Mouse (Mus musculus): ENCODE results near the gene Fam210b. TPM values are rescaled to one million over a fixed set of nuclear protein-coding genes. Genes with fewer than 3 reads are reported as not detected.

Gene Fam210b
- total RNA-seq, 2 experiments from 2014 or later = 10.9 to 12.1 TPM

DNA sequence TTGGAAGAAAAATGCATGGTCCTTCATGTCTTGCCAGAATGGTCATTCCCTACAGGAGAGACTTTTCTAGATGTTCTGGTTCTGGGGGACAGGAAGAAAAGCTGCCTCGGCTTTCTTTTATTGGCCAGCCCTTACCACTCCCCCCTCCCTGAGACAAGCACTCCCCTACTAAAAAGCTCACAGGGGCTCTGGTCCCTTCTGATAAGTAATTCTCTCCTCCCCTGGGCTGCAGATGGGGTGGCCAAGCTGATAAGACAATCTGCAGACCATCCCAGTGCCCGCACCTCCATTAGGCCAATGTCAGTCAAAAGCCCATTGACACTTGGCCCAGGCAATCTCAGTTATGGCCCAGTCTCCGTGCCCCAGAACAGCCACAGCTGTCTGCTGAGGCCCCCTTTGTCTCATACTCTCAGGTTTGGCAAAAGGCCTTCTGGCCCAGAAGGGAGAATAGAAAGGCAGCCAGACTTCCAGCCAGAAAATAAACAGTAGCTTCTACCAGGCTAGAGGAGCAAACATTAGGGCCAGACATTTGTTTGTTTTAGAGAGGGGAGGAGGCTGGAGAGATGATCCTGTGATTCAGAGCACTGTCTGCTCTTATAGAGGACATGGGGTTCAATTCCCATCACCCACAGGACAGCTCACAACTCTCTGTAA lies 3.1 kb downstream of the Fam210b start:
- intact Hi-C loops (cut with DNase I) = no loop called here
- no peak for DNase-seq (ENCODE audit: low spot score in 2 of 2)

- DNase-seq (ENCODE audit: low spot score in 2 of 2) = no peak
- intact Hi-C loops (cut with DNase I) = no loop called here
These were observed 4.4 kb downstream of the Fam210b start for GRCm38 (mm10) chr2:172349776-172350175.

GRCm38 (mm10) chr2:172350773-172351172 lies 5.4 kb downstream of the Fam210b start:
- intact Hi-C loops (cut with DNase I) = no loop called here
- DNase-seq (ENCODE audit: low spot score in 2 of 2) = no peak

GRCm38 (mm10) chr2:172353218-172353617 lies 7.9 kb downstream of the Fam210b start:
- intact Hi-C loops (cut with DNase I) = no loop called here
- no peak for DNase-seq (ENCODE audit: low spot score in 2 of 2)

GRCm38 (mm10) chr2:172354761-172355160 lies 9.4 kb downstream of the Fam210b start:
- no peak for DNase-seq (ENCODE audit: low spot score in 2 of 2)
- intact Hi-C loops (cut with DNase I) = no loop called here

- intact Hi-C loops (cut with DNase I) = no loop called here
- no peak for DNase-seq (ENCODE audit: low spot score in 2 of 2)
These were observed 10.5 kb downstream of the Fam210b start for GRCm38 (mm10) chr2:172355833-172356232.

- no peak for DNase-seq (ENCODE audit: low spot score in 2 of 2)
- intact Hi-C loops (cut with DNase I) = no loop called here
These were observed 17.8 kb downstream of the Fam210b start for GRCm38 (mm10) chr2:172363176-172363575.

GRCm38 (mm10) chr2:172370411-172371223 lies 25.3 kb downstream of the Fam210b start, which contains the start of the genes Aurka and Cstf1:
Gene Aurka, minus strand, starts transcription at chr2:172370535.
Gene Cstf1, plus strand, starts transcription at chr2:172370681.
- DNase-seq (ENCODE audit: low spot score in 2 of 2) = peak; percentile 97 to 98
- intact Hi-C loops (cut with DNase I) = loop anchor here (5.0 kb wide), 1 partner anchor 72 kb away; the partner anchor contains the start of gene Rtf2

- no peak for DNase-seq (ENCODE audit: low spot score in 2 of 2)
- intact Hi-C loops (cut with DNase I) = loop anchor here (5.0 kb wide), 1 partner anchor 71 kb away; the partner anchor contains the start of gene Rtf2
These were observed 25.9 kb downstream of the Fam210b start for GRCm38 (mm10) chr2:172371258-172371657.

DNA sequence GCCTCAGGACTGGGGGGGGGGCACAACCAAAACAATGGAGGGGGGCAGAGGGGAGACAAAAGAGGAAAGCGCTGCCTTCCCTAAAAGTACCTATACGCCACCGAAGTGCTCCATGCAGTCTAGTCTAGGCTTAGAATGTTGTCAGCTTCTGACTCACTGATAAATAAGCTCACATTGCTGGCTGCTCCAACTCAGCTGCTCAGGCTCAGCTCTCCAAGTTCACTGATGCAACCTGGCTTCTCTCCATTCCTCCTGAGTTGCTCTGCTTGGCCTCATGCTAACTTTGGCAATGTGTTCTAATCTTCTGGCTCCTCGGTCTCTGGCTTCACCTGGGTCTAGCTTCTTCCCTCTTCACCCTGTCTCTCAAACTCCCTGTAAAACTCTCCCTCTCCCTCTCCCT lies 31.2 kb downstream of the Fam210b start:
- intact Hi-C loops (cut with DNase I) = no loop called here
- DNase-seq (ENCODE audit: low spot score in 2 of 2) = no peak

DNA sequence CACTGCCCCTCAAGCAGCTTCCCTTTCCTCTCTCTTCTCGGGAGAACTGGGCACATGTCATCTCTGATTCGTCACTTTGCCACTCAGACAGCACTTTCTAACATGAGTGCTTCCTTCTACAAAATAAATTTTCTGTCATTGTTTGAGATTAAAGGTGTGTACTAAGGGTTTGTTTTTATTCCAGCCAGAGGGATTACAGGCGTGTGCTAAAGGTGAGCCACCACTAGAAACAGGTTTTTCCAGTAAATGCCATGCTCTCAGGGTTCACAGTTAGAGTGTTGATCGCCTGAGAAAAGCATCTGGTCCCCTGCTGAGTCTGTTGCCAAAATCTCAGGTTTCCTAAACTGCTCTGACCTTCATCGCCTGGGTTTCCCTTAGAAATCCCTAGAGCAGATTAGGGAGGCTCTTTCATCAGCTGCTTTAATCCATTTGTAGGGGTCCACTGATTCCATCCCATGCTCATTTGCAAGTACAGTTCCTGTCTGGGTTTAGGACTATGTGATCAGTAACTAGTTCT lies 31.7 kb downstream of the Fam210b start:
- intact Hi-C loops (cut with DNase I) = no loop called here
- DNase-seq (ENCODE audit: low spot score in 2 of 2) = no peak

DNA sequence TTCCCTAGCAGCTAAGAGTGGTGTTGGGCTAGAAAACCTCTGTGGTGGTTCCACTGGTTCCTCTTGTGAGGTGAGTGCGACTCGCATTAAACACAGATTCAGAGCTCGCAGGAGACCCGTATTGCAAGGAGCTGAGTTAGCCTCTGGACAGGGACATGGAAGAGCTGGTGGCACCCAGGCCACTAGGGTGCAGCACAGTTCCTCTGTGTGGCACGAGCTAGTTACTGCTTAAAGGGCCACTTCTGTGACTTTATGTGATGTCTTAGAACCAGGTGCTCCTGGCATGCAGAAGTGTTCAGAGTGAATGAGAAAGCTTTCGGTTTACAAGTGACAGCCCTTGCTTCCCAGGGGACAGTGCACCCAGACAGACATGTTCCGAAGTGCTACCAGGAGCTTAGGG lies 33.0 kb downstream of the Fam210b start:
- intact Hi-C loops (cut with DNase I) = no loop called here
- peak in 1 of 2 experiments; percentile 28 for DNase-seq (ENCODE audit: low spot score in 2 of 2)

- DNase-seq (ENCODE audit: low spot score in 2 of 2) = no peak
- intact Hi-C loops (cut with DNase I) = no loop called here
These were observed 35.1 kb downstream of the Fam210b start for GRCm38 (mm10) chr2:172380513-172380912.

DNA sequence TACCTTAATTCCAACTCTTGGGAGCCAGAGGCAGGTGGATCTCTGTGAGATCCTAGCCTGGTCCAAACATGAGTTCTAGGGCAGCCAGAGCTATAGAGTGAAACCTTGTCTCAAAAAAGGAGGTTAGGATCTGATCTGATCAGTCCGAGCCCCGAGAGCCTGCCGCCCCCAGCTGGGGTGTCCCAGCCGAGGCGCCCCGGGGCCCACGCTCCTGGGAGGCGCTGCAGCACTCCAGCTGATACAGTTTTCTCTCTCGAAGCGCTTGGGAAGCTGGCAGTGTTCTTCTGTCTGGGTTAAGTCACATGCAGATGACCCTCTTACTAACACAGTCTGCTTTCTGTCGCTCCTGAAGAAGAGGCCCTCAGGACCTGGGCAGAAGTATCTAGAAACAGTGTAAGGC lies 36.0 kb downstream of the Fam210b start:
- DNase-seq (ENCODE audit: low spot score in 2 of 2) = no peak
- intact Hi-C loops (cut with DNase I) = no loop called here

DNA sequence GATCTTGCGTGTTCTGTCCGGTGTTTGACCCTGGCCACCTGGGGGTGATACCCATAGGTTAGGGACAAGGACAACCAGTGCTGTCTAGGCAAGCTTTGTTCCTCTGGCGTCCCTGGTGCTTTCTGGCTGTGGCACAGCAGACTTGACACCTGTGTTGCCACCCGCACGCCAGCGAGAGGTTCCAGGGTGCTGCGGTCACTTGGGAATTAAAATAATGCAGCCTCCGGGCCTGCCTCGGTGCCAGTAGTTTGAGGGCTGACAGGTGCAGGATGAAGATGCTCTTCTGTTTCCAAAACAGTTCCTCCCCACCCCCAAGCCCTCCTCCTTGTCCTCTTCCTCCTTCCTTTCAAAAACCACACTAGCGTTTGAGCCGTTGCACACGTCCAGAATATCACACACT lies 36.5 kb downstream of the Fam210b start:
- no peak for DNase-seq (ENCODE audit: low spot score in 2 of 2)

DNA sequence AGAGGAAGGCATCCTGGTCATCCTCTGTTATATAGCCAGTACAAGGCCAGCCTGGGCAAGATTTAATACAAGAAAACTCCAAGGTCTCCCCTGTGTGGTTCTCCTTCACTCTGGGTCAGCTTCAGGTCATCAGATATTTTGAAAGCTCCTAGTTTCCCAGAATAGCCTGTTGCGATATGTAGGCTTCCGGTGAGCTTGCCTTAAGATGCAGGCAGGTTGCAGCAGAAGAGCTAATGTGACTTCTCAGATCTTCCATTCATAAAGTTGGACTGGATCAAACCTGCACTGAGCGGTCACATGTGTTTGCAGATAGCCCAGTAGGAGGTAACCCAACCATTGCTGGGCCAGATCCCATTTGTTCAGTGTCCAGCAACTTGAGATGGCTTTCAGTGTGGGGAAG lies 39.4 kb downstream of the Fam210b start:
- intact Hi-C loops (cut with DNase I) = no loop called here

More for the DNA sequence above, 36.5 kb downstream of the Fam210b start:
- intact Hi-C loops (cut with DNase I) = no loop called here

GRCm38 (mm10) chr2:172390341-172390740 lies 45.0 kb downstream of the Fam210b start:
- DNase-seq (ENCODE audit: low spot score in 2 of 2) = no peak
- intact Hi-C loops (cut with DNase I) = no loop called here

More for the DNA sequence above, 39.4 kb downstream of the Fam210b start:
- no peak for DNase-seq (ENCODE audit: low spot score in 2 of 2)

GRCm38 (mm10) chr2:172392041-172392521 lies 46.7 kb downstream of the Fam210b start:
- DNase-seq (ENCODE audit: low spot score in 2 of 2) = peak; percentile 60 to 62
- intact Hi-C loops (cut with DNase I) = no loop called here

DNA sequence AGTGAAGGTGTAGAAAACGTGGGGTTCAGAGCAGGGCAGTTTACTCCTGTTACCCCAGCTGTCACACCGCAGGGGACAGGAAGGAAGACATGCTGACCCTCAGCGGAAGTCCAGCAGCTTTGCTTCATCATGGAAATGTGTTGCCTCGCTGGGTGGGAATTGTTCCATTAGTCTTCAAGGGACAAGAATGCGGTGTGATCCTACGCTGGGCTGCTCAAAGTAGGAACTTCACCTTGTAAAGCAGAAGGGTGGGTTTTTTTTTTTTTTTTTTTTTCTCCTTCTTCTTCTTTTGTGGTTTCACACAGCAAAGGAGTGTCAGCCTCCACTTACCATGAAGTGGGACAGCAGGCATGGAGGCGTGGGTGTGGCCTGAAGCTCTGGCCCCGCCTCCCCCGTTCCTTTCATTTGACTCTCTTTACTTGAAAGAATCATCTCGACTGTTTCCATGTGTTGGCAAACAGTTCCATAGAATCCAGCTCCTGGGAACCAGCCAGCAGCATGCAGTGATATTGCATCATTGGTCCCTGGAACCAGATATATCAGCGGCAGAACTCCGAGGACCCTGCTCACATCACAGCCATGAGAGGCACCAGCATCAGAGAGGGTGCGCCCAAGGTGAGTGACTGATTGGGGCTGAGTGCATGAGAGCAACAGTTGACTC lies 48.2 kb downstream of the Fam210b start, which contains the start of gene Cass4:
Cass4 (plus strand) TSS at position 404 of the 661 bp plus-strand sequence.
- intact Hi-C loops (cut with DNase I) = no loop called here
- no peak for DNase-seq (ENCODE audit: low spot score in 2 of 2)

DNA sequence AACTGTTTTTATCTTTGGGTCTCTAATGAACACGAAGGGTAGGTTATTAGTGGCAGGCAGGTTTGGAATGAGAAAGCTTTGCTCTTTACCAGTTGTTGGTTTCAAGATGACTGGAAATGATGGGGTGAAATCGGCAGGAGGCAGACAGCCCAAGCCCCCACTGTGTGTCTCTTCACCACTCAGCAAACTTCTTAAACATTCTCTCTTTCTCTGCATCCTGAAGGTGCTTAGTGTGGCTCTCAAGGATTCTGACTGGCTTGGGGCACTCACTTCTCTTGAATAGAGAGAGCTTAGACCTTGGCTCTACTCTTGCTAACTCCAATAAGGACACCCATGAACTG lies 48.7 kb downstream of the Fam210b start:
- intact Hi-C loops (cut with DNase I) = no loop called here
- DNase-seq (ENCODE audit: low spot score in 2 of 2) = no peak
